Mouse (Mus musculus): Measurements from ENCODE around the gene Gm49333. TPM values are rescaled to one million over a fixed set of nuclear protein-coding genes. Genes with fewer than 3 reads are reported as not detected.
A peak's percentile ranks its signal among the peaks of the same experiment; 100 is the strongest.

Gm49333 gene
- polyA plus RNA-seq, 1 experiment from 2014 or later, result not detected

DNA sequence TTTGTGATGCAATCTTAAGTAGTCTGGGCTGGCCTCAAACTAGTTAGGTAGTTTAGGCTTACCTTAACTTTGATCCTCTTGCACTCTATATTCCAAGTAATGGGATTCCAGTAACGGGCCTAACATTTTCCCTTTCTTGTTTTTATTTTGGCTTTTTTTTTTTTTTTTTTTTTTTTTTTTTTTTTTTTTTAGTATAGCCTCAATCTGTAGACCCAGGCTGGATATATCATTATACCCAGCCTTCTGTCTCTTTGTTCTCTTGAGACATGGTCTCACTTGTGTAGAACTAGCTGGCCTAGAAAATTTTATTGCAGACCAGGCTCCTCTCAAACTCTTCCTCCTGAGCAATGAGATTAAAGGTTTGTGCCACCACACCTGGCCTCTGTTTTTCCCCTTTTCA lies 80.2 kb downstream of the Gm49333 start:
- Histone ChIP-seq H3K27me3 (ENCODE audit: control insufficient read depth, insufficient read depth, low read length) (no peaks in the 10 kb centered on the region), H3K4me3 (replicated peaks; ENCODE audit: low read depth, low read length) (no peak overlapping the region), H3K27ac (replicated peaks; ENCODE audit: low read depth, low read length) (no peak overlapping the region), H3K4me2 (ENCODE audit: low read length) (no peak overlapping the region), H3K9me3 (ENCODE audit: control insufficient read depth, low read length) (no peaks in the 10 kb centered on the region), H3K9ac (replicated peaks; ENCODE audit: low read length) (no peak overlapping the region), H3K36me3 (ENCODE audit: control insufficient read depth, insufficient read depth, low read length) (peaks cover 55% of the 10 kb centered on the region), H3K4me1 (ENCODE audit: control insufficient read depth, insufficient read depth, low read length) (peaks cover 28% of the 10 kb centered on the region)
- ATAC-seq (ENCODE audit: low FRiP score, low TSS enrichment), result no peak
- no peak for DNase-seq
- 83% methylated on average over 1 of the region's 1 CpGs for WGBS

DNA sequence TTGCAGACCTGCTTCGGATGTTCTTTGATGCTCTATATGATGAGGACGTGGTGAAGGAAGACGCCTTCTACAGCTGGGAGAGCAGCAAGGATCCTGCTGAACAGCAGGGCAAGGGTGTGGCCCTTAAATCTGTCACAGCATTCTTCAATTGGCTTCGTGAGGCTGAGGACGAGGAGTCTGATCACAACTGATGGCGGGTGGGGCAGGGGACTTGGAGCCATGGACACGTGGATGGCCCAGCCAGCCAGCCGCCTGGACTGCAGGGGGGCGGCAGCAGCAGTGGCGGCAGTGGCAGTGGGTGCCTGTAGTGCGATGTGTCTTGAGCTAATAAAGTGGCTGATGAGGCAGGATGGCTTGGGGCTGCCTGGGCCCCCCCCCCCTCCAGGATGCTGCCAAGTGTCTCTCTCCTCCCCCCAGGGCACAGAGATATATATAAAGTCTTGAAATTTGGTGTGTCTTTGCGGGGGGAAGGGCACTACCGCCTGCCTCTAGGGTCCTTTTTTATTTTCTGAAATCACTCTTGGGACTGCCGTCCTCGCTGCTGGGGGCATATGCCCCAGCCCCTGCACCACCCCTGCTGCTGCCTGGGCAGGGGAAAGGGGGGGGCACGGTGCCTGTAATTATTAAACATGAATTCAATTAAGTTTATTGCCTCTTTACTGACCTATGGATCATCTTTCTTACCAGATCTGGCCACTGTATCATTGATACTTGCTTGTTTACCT lies 81.0 kb downstream of the Gm49333 start:
- WGBS, result 41% methylated on average over 16 of the region's 16 CpGs

DNA sequence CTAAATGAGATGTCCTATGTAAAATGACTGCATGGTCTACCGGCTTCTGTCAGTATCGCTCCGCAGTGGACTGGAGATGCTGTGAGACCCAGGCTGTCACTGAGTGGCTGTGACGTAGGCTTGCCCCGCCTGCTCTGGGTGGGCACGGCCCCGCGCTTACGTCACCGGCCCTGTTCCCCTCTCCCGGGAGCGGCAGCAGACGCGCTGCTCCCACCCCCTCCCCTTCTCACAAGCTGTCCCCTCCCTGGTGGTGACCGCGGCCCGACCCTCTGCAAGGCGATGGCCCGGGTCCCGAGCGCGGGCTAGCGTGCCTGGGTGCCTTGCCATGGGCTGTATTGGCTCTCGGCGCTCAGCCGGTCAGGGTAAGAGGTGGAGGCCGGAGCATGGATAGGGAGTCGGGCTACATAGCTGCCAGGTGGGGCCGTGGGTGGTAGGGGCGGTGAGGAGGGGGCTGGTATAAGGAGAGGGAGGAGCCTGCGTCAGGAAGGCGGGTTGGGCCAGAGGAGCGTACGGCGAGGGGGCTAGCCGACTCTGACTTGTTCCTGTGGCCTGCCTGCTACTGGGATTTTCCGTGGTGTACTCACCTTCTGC lies 81.8 kb downstream of the Gm49333 start, which contains the start of gene Fam131a:
Gene Fam131a, plus strand, starts transcription at position 131 of the 591 bp plus-strand sequence.
- H3K36me3 ChIP-seq (ENCODE audit: control insufficient read depth, insufficient read depth, low read length), result peaks cover 39% of the 10 kb centered on the region
- no peaks in the 10 kb centered on the region for H3K27me3 ChIP-seq (ENCODE audit: control insufficient read depth, insufficient read depth, low read length)
- peak within 1 kb of the TSS; percentile 57 for H3K4me3 ChIP-seq (replicated peaks; ENCODE audit: low read depth, low read length)
- WGBS, result under 1% methylated on average over 37 of the region's 37 CpGs
- peak; percentile 96 for DNase-seq
- H3K4me2 ChIP-seq (ENCODE audit: low read length), result peak within 1 kb of the TSS; percentile 81
- peak; percentile 94 for ATAC-seq (ENCODE audit: low FRiP score, low TSS enrichment)
- H3K4me1 ChIP-seq (ENCODE audit: control insufficient read depth, insufficient read depth, low read length), result peaks cover 31% of the 10 kb centered on the region
- peak within 1 kb of the TSS; percentile 93 for H3K27ac ChIP-seq (replicated peaks; ENCODE audit: low read depth, low read length)
- peak within 1 kb of the TSS; percentile 82 for H3K9ac ChIP-seq (replicated peaks; ENCODE audit: low read length)
- no peaks in the 10 kb centered on the region for H3K9me3 ChIP-seq (ENCODE audit: control insufficient read depth, low read length)

More for the DNA sequence above, 81.0 kb downstream of the Gm49333 start:
- Histone ChIP-seq H3K27ac (replicated peaks; ENCODE audit: low read depth, low read length) (peak overlapping the region; percentile 93), H3K4me2 (ENCODE audit: low read length) (peak overlapping the region; percentile 81), H3K9ac (replicated peaks; ENCODE audit: low read length) (peak overlapping the region; percentile 82; the same call in 1 of the 2 replicates), H3K4me3 (replicated peaks; ENCODE audit: low read depth, low read length) (peak overlapping the region; percentile 57; the same call in 1 of the 2 replicates), H3K9me3 (ENCODE audit: control insufficient read depth, low read length) (no peaks in the 10 kb centered on the region), H3K4me1 (ENCODE audit: control insufficient read depth, insufficient read depth, low read length) (peaks cover 31% of the 10 kb centered on the region), H3K36me3 (ENCODE audit: control insufficient read depth, insufficient read depth, low read length) (peaks cover 47% of the 10 kb centered on the region), H3K27me3 (ENCODE audit: control insufficient read depth, insufficient read depth, low read length) (no peaks in the 10 kb centered on the region)
- no peak for ATAC-seq (ENCODE audit: low FRiP score, low TSS enrichment)
- no peak for DNase-seq

DNA sequence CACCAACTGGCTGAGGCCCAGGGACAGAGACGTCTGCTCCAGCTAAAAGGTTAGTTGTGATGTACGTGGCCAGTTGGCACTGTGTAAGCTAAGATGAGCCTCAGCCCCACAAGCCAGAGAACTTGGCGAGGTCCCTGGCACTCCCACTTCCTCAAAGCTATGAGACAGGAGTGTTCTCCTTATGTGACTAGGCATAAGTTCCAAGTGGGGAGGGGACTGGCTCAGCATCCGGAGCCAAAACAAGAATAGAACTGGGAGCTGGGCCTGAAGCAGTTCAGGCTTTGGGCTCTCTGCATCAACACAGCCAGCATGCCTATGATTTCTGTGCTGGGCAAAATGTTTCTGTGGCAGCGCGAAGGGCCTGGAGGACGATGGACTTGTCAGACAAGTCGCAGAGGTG lies 83.4 kb downstream of the Gm49333 start:
- DNase-seq (no peak), ATAC-seq (ENCODE audit: low FRiP score, low TSS enrichment) (no peak)
- no peaks in the 10 kb centered on the region for H3K27me3 ChIP-seq (ENCODE audit: control insufficient read depth, insufficient read depth, low read length)
- H3K9ac ChIP-seq (replicated peaks; ENCODE audit: low read length), result no peak overlapping the region
- H3K9me3 ChIP-seq (ENCODE audit: control insufficient read depth, low read length), result no peaks in the 10 kb centered on the region
- no peak overlapping the region for H3K27ac ChIP-seq (replicated peaks; ENCODE audit: low read depth, low read length)
- H3K4me1 ChIP-seq (ENCODE audit: control insufficient read depth, insufficient read depth, low read length), result peaks cover 31% of the 10 kb centered on the region
- 74% methylated on average over 8 of the region's 8 CpGs for WGBS
- 0 out of 2 replicates have a peak overlapping the region, but pooled peaks have one; percentile 43 for H3K4me3 ChIP-seq (replicated peaks; ENCODE audit: low read depth, low read length)
- H3K4me2 ChIP-seq (ENCODE audit: low read length), result peak overlapping the region; percentile 82
- peaks cover 35% of the 10 kb centered on the region for H3K36me3 ChIP-seq (ENCODE audit: control insufficient read depth, insufficient read depth, low read length)

MicroRNA genes within 50 kb of the gene (microRNA counts, 519-probe panel; counts per million panel counts)
- microRNA mmu-miR-1224, result 1,973 counts per million, percentile 5 among the panel's probes with 10 or more counts

Small RNAs within 50 kb of the gene (microRNA-seq; reads per million reads assigned to microRNA genes)
- 24.4 reads per million, percentile 43 among the genes with 10 or more reads in this experiment for gene Mir1224

Other genes starting within 250 kb of the Gm49333 start
- 154 and 163 TPM in 2 replicates for gene Abcc5, start 185.2 kb upstream of the Gm49333 start, polyA plus RNA-seq (2014; fragmentation: Nextera tagmentation; extraction: Ambion mirVana)
- gene Eif2b5, start 112.8 kb upstream of the Gm49333 start, polyA plus RNA-seq (2014; fragmentation: Nextera tagmentation; extraction: Ambion mirVana), result 65.8 and 97.4 TPM in 2 replicates
- 35.8 and 40.2 TPM in 2 replicates for gene Dvl3, start 94.6 kb upstream of the Gm49333 start, polyA plus RNA-seq (2014; fragmentation: Nextera tagmentation; extraction: Ambion mirVana)
- gene Ap2m1, start 76.1 kb upstream of the Gm49333 start, polyA plus RNA-seq (2014; fragmentation: Nextera tagmentation; extraction: Ambion mirVana), result 1,285 and 1,320 TPM in 2 replicates
- gene Abcf3, start 63.0 kb upstream of the Gm49333 start, polyA plus RNA-seq (2014; fragmentation: Nextera tagmentation; extraction: Ambion mirVana), result 69.6 and 79.9 TPM in 2 replicates
- 12.1 and 15.8 TPM in 2 replicates for gene Vwa5b2, start 22.1 kb upstream of the Gm49333 start, polyA plus RNA-seq (2014; fragmentation: Nextera tagmentation; extraction: Ambion mirVana)
- gene Eef1akmt4, start within 50 bp of the Gm49333 start, polyA plus RNA-seq (2014; fragmentation: Nextera tagmentation; extraction: Ambion mirVana), result 10.5 and 12.0 TPM in 2 replicates
- 43.4 and 46.3 TPM in 2 replicates for gene Alg3, start 125 bp downstream of the Gm49333 start, polyA plus RNA-seq (2014; fragmentation: Nextera tagmentation; extraction: Ambion mirVana)
- gene Camk2n2, start 9.7 kb downstream of the Gm49333 start, polyA plus RNA-seq (2014; fragmentation: Nextera tagmentation; extraction: Ambion mirVana), result 35.6 and 54.4 TPM in 2 replicates
- gene Ece2, start 18.2 kb downstream of the Gm49333 start, polyA plus RNA-seq (2014; fragmentation: Nextera tagmentation; extraction: Ambion mirVana), result 8.5 and 11.9 TPM in 2 replicates
- gene Psmd2, start 40.0 kb downstream of the Gm49333 start, polyA plus RNA-seq (2014; fragmentation: Nextera tagmentation; extraction: Ambion mirVana), result 277 and 366 TPM in 2 replicates
- 117 and 123 TPM in 2 replicates for gene Eif4g1, start 56.7 kb downstream of the Gm49333 start, polyA plus RNA-seq (2014; fragmentation: Nextera tagmentation; extraction: Ambion mirVana)
- 45.3 and 50.1 TPM in 2 replicates for gene Fam131a, start 81.6 kb downstream of the Gm49333 start, polyA plus RNA-seq (2014; fragmentation: Nextera tagmentation; extraction: Ambion mirVana)
- 89.6 and 95.7 TPM in 2 replicates for gene Polr2h, start 106.1 kb downstream of the Gm49333 start, polyA plus RNA-seq (2014; fragmentation: Nextera tagmentation; extraction: Ambion mirVana)
- gene Clcn2, start 106.1 kb downstream of the Gm49333 start, polyA plus RNA-seq (2014; fragmentation: Nextera tagmentation; extraction: Ambion mirVana), result 27.2 and 30.9 TPM in 2 replicates
- gene Chrd, start 121.5 kb downstream of the Gm49333 start, polyA plus RNA-seq (2014; fragmentation: Nextera tagmentation; extraction: Ambion mirVana), result 6.3 and 8.2 TPM in 2 replicates
- gene Thpo, start 122.9 kb downstream of the Gm49333 start, polyA plus RNA-seq (2014; fragmentation: Nextera tagmentation; extraction: Ambion mirVana), result 0.99 and 1.4 TPM in 2 replicates